Mouse (Mus musculus) E14TG2a.4 (cell line): Measurements from ENCODE around the gene Mpl.

Source experiments
- H3K27me3 ChIP-seq: 2 replicates; pipeline ENCODE4 v1.6.1; 2014; ENCODE audit warnings: low read length, control low read depth; ENCODE audit not compliant: insufficient read depth
- H3K36me3 ChIP-seq: 2 replicates; pipeline ENCODE4 v1.6.1; 2014; ENCODE audit warnings: low read length, control low read depth; ENCODE audit not compliant: insufficient read depth
- H3K4me1 ChIP-seq: replicated peaks from 2 replicates; pipeline ENCODE4 v1.6.1; 2014; ENCODE audit warnings: low read depth, low read length, control low read depth
- H3K4me3 ChIP-seq: replicated peaks from 2 replicates; pipeline ENCODE4 v1.5.1; 2014; ENCODE audit warnings: mild to moderate bottlenecking, low read length
- H3K9me3 ChIP-seq: 2 replicates; pipeline ENCODE4 v1.6.1; 2014; ENCODE audit warnings: low read length, control low read depth
- CTCF ChIP-seq: conservative IDR thresholded peaks from 2 replicates; pipeline ENCODE4 v1.5.1; 2014; ENCODE audit warnings: low read length
- NANOG ChIP-seq: IDR thresholded peaks from 2 replicates; pipeline ENCODE4 v1.6.1; 2014; ENCODE audit warnings: borderline replicate concordance, low read length, mixed read lengths
- POU5F1 ChIP-seq: IDR thresholded peaks from 2 replicates; pipeline ENCODE4 v1.6.1; 2014; ENCODE audit warnings: low read length, borderline replicate concordance

Gene Mpl

GRCm38 (mm10) chr4:118401421-118401820 lies 55.9 kb downstream of the Mpl start:
- TF ChIP-seq NANOG (no peak), CTCF (no peak), POU5F1 (no peak)
- peaks cover 84% of the 10 kb centered on the region for H3K36me3 ChIP-seq
- no peaks in the 10 kb centered on the region for H3K27me3 ChIP-seq
- peaks cover 4% of the 10 kb centered on the region for H3K4me1 ChIP-seq
- H3K4me3 ChIP-seq: no peak overlapping the region
- H3K9me3 ChIP-seq: no peaks in the 10 kb centered on the region

GRCm38 (mm10) chr4:118398400-118398799 lies 58.9 kb downstream of the Mpl start:
- Histone ChIP-seq H3K4me3 (no peak overlapping the region), H3K36me3 (peaks cover 98% of the 10 kb centered on the region), H3K27me3 (no peaks in the 10 kb centered on the region), H3K4me1 (peaks cover 6% of the 10 kb centered on the region), H3K9me3 (no peaks in the 10 kb centered on the region)
- no peak for TF ChIP-seq POU5F1
- no peak for TF ChIP-seq CTCF
- TF ChIP-seq NANOG: no peak

- no peak overlapping the region for H3K4me3 ChIP-seq
- H3K9me3 ChIP-seq: no peaks in the 10 kb centered on the region
- TF ChIP-seq POU5F1 (no peak), CTCF (no peak), NANOG (no peak)
- H3K27me3 ChIP-seq: no peaks in the 10 kb centered on the region
- peaks cover 6% of the 10 kb centered on the region for H3K4me1 ChIP-seq
- H3K36me3 ChIP-seq: peaks cover 98% of the 10 kb centered on the region
These were observed 60.9 kb downstream of the Mpl start for GRCm38 (mm10) chr4:118396433-118396832.

- TF ChIP-seq POU5F1 (no peak), CTCF (no peak), NANOG (no peak)
- Histone ChIP-seq H3K4me3 (no peak overlapping the region), H3K36me3 (peaks cover 98% of the 10 kb centered on the region)
These were observed 62.0 kb downstream of the Mpl start for GRCm38 (mm10) chr4:118395289-118395688.

GRCm38 (mm10) chr4:118394505-118394904 lies 62.8 kb downstream of the Mpl start:
- no peaks in the 10 kb centered on the region for H3K27me3 ChIP-seq
- H3K4me3 ChIP-seq: no peak overlapping the region
- peaks cover 19% of the 10 kb centered on the region for H3K4me1 ChIP-seq
- no peaks in the 10 kb centered on the region for H3K9me3 ChIP-seq
- TF ChIP-seq CTCF (no peak), NANOG (no peak), POU5F1 (no peak)
- peaks cover 98% of the 10 kb centered on the region for H3K36me3 ChIP-seq

More at GRCm38 (mm10) chr4:118395289-118395688, 62.0 kb downstream of the Mpl start:
- Histone ChIP-seq H3K4me1 (peaks cover 12% of the 10 kb centered on the region), H3K9me3 (no peaks in the 10 kb centered on the region), H3K27me3 (no peaks in the 10 kb centered on the region)
